Mouse (Mus musculus) macrophage (primary cell): Measurements from ENCODE around the gene Galnt4. TPM values are rescaled to one million over a fixed set of nuclear protein-coding genes. Genes with fewer than 3 reads are reported as not detected.

Experiments used
- H3K27ac ChIP-seq: fragments of 350-480 bp; formaldehyde crosslinking; 2 replicates; pipeline ENCODE4 v1.9.0; 2021
- H3K36me3 ChIP-seq: fragments of 350-480 bp; formaldehyde crosslinking; 2 replicates; pipeline ENCODE4 v1.9.0; 2021; ENCODE audit errors: inconsistent target
- H3K4me3 ChIP-seq: fragments of 350-480 bp; formaldehyde crosslinking; 2 replicates; pipeline ENCODE4 v1.9.0; 2021; ENCODE audit errors: inconsistent target
- H3K79me2 ChIP-seq: fragments of 350-480 bp; formaldehyde crosslinking; 2 replicates; pipeline ENCODE4 v1.9.0; 2021; ENCODE audit errors: inconsistent target
- WGBS: methylation state at CpG from one replicate; pipeline ENCODE4 v1.1.7; 2026; ENCODE audit warnings: inconsistent platforms; ENCODE audit not compliant: missing documents; 5-methylcytosine and 5-hydroxymethylcytosine counted together
- polyA plus RNA-seq: library from polyadenylated mRNA; stranded (reverse); fragments of 250-400 nt; gene quantifications from 3 replicates; pipeline ENCODE4 v1.2.4, GENCODE M21; 2018; ENCODE audit warnings: inconsistent platforms

Galnt4 gene
- polyA plus RNA-seq, 1 experiment from 2014 or later = 13.0 TPM

DNA sequence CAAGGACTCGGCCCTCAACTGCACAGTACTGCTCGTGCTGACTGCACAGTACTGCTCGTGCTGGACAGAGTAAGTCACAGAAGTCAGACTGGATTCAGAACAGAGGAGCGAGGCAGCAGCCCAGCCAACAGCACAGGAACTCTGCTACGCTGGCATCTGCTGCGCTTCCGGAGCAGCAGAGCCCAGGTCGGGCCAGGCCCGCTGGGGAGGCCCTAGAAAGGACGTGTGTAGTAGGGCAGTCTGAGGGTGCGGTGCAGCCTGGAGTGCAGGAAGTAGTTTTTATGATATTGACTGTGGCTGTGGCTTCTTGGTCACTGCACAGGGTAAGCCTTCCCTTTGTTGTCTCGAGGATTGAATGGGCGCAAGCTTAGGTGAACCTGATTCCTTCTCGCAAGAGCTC lies 19.0 kb downstream of the Galnt4 start:
- Histone ChIP-seq H3K4me3 (no peak overlapping the region), H3K36me3 (no peaks in the 10 kb centered on the region), H3K27ac (peak overlapping the region; percentile 89), H3K79me2 (no peaks in the 10 kb centered on the region)
- 33% methylated on average over 14 of the region's 14 CpGs for WGBS

GRCm38 (mm10) chr10:99127691-99128261 lies 19.8 kb downstream of the Galnt4 start:
- H3K79me2 ChIP-seq = no peaks in the 10 kb centered on the region
- no peak overlapping the region for H3K4me3 ChIP-seq
- WGBS = 2% methylated on average over 11 of the region's 11 CpGs
- H3K27ac ChIP-seq = peak overlapping the region; percentile 89
- H3K36me3 ChIP-seq = no peaks in the 10 kb centered on the region

GRCm38 (mm10) chr10:99130611-99131010 lies 22.7 kb downstream of the Galnt4 start:
- H3K27ac ChIP-seq = peak overlapping the region; percentile 93
- WGBS = 1% methylated on average over 6 of the region's 6 CpGs
- no peaks in the 10 kb centered on the region for H3K79me2 ChIP-seq
- H3K36me3 ChIP-seq = no peaks in the 10 kb centered on the region
- H3K4me3 ChIP-seq = no peak overlapping the region; the same call in 1 of the 2 replicates

- Histone ChIP-seq H3K36me3 (no peaks in the 10 kb centered on the region), H3K27ac (peak overlapping the region; percentile 93), H3K4me3 (no peak overlapping the region), H3K79me2 (no peaks in the 10 kb centered on the region)
- WGBS = 44% methylated on average over 5 of the region's 5 CpGs
These were observed 23.3 kb downstream of the Galnt4 start for GRCm38 (mm10) chr10:99131298-99131697.

DNA sequence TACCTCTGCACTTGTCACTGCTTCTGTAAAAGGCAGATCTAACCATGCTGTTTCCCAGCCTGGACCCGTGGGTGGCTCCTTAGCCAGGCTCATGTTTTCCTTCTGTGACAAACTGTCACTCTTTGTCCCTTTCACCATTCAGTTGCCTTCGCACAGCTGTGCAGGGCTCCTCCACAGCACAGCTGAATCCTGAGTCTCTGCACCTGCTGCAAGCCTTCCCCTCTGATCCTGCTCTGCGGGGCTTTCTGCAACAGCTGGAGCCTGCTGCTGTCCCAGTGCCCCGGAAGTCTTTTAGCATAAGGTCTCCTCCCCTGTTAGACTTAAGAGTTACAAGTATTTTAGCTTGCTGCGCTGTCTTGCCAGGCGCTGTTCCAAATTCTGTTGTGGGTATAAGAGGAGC lies 24.2 kb downstream of the Galnt4 start:
- H3K36me3 ChIP-seq = no peaks in the 10 kb centered on the region
- H3K79me2 ChIP-seq = no peaks in the 10 kb centered on the region
- 47% methylated on average over 6 of the region's 6 CpGs for WGBS
- H3K4me3 ChIP-seq = no peak overlapping the region
- no peak overlapping the region for H3K27ac ChIP-seq

GRCm38 (mm10) chr10:99132595-99133272 lies 24.8 kb downstream of the Galnt4 start:
- H3K36me3 ChIP-seq = no peaks in the 10 kb centered on the region
- WGBS = 88% methylated on average over 11 of the region's 11 CpGs
- no peaks in the 10 kb centered on the region for H3K79me2 ChIP-seq
- H3K27ac ChIP-seq = no peak overlapping the region
- H3K4me3 ChIP-seq = no peak overlapping the region

- no peaks in the 10 kb centered on the region for H3K36me3 ChIP-seq
- H3K4me3 ChIP-seq = no peak overlapping the region
- WGBS = 95% methylated on average over 16 of the region's 16 CpGs
- H3K27ac ChIP-seq = no peak overlapping the region
- H3K79me2 ChIP-seq = no peaks in the 10 kb centered on the region
These were observed 25.4 kb downstream of the Galnt4 start for GRCm38 (mm10) chr10:99133321-99133875.

GRCm38 (mm10) chr10:99136337-99136736 lies 28.4 kb downstream of the Galnt4 start:
- WGBS = 82% methylated on average over 5 of the region's 5 CpGs
- H3K79me2 ChIP-seq = no peaks in the 10 kb centered on the region
- no peaks in the 10 kb centered on the region for H3K36me3 ChIP-seq
- H3K27ac ChIP-seq = no peak overlapping the region
- no peak overlapping the region for H3K4me3 ChIP-seq

- Histone ChIP-seq H3K36me3 (no peaks in the 10 kb centered on the region), H3K79me2 (no peaks in the 10 kb centered on the region), H3K4me3 (no peak overlapping the region), H3K27ac (no peak overlapping the region)
- WGBS = 72% methylated on average over 8 of the region's 8 CpGs
These were observed 37.7 kb downstream of the Galnt4 start for GRCm38 (mm10) chr10:99145611-99146010.

GRCm38 (mm10) chr10:99146596-99146995 lies 38.6 kb downstream of the Galnt4 start:
- no peaks in the 10 kb centered on the region for H3K79me2 ChIP-seq
- WGBS = 36% methylated on average over 7 of the region's 8 CpGs
- no peaks in the 10 kb centered on the region for H3K36me3 ChIP-seq
- H3K4me3 ChIP-seq = no peak overlapping the region
- no peak overlapping the region for H3K27ac ChIP-seq

DNA sequence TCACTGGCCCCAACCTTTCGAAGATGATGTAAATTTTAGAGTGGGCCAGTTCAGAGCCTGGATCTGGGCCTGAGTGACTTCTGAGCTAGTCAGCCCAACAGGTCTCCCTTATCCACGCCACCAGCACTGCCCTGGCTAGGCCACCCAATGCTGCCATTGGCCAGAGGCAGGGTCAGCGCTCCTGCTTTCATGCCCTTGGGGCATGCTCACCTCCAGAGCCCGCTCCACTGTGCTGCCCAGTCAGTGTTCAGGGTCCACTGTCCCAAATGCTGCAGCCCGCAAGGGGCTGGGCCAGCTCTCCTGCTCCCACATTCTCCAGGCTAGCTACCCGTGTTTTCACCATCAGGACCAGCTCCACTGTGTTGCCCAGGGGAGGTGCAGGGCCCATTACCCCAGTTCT lies 42.1 kb downstream of the Galnt4 start:
- H3K79me2 ChIP-seq = no peaks in the 10 kb centered on the region
- H3K27ac ChIP-seq = no peak overlapping the region
- 98% methylated on average over 6 of the region's 6 CpGs for WGBS
- H3K36me3 ChIP-seq = no peaks in the 10 kb centered on the region
- H3K4me3 ChIP-seq = no peak overlapping the region

GRCm38 (mm10) chr10:99151580-99151979 lies 43.6 kb downstream of the Galnt4 start:
- H3K79me2 ChIP-seq = no peaks in the 10 kb centered on the region
- H3K27ac ChIP-seq = no peak overlapping the region
- no peak overlapping the region for H3K4me3 ChIP-seq
- H3K36me3 ChIP-seq = no peaks in the 10 kb centered on the region
- WGBS = 82% methylated on average over 1 of the region's 1 CpGs

DNA sequence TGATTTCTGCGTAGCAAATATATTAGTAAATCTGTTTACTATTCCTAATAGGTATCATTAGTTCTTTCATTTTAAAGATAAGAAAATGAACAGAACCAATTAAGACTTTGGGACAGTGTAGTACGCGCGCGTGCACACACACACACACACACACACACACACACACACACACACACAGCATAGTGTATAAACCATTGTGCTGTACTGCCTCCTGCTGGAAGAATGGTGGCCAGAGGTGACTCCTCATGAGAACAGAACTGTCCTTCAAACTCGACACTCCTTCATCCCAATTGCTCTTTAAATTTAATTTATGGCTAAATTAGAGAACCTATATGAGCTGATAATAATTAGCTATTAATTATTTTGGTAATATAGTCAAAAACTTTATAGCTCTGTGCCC lies 44.1 kb downstream of the Galnt4 start:
- Histone ChIP-seq H3K27ac (no peak overlapping the region), H3K79me2 (no peaks in the 10 kb centered on the region), H3K4me3 (no peak overlapping the region), H3K36me3 (no peaks in the 10 kb centered on the region)
- 83% methylated on average over 6 of the region's 6 CpGs for WGBS

- Histone ChIP-seq H3K79me2 (no peaks in the 10 kb centered on the region), H3K4me3 (no peak overlapping the region), H3K27ac (no peak overlapping the region), H3K36me3 (no peaks in the 10 kb centered on the region)
- WGBS = 95% methylated on average over 8 of the region's 8 CpGs
These were observed 46.7 kb downstream of the Galnt4 start for GRCm38 (mm10) chr10:99154635-99155034.

GRCm38 (mm10) chr10:99156808-99157207 lies 48.8 kb downstream of the Galnt4 start:
- no peak overlapping the region for H3K27ac ChIP-seq
- H3K79me2 ChIP-seq = no peaks in the 10 kb centered on the region
- no peak overlapping the region for H3K4me3 ChIP-seq
- H3K36me3 ChIP-seq = peaks cover 5% of the 10 kb centered on the region; the same call in 1 of the 2 replicates
- 92% methylated on average over 5 of the region's 5 CpGs for WGBS
